Mouse (Mus musculus) embryonic facial prominence, embryonic 15.5 days (tissue): Measurements from ENCODE around the gene Olfr1265. TPM values are rescaled to one million over a fixed set of nuclear protein-coding genes. Genes with fewer than 3 reads are reported as not detected.

Experiments
- ATAC-seq: fragments of 200-750 bp; cut with Nextera tagmentation; 2 replicates; pipeline ENCODE4 v1.8.0; 2017; ENCODE audit warnings: low read depth, moderate TSS enrichment; ENCODE audit not compliant: insufficient number of reproducible peaks, low FRiP score, low TSS enrichment
- H3K27ac ChIP-seq: fragments of 300-500 bp; sonication (generic); replicated peaks from 2 replicates; pipeline ENCODE4 v1.5.1; 2015; ENCODE audit warnings: mild to moderate bottlenecking, inconsistent platforms
- H3K27me3 ChIP-seq: fragments of 300-500 bp; sonication (generic); 2 replicates; pipeline ENCODE4 v1.6.1; 2015; ENCODE audit warnings: inconsistent platforms
- H3K36me3 ChIP-seq: fragments of 300-500 bp; sonication (generic); 2 replicates; pipeline ENCODE4 v1.6.1; 2015; ENCODE audit warnings: mild to moderate bottlenecking, inconsistent platforms
- H3K4me1 ChIP-seq: fragments of 300-500 bp; sonication (generic); 2 replicates; pipeline ENCODE4 v1.6.1; 2015; ENCODE audit warnings: inconsistent platforms
- H3K4me2 ChIP-seq: fragments of 300-500 bp; sonication (generic); replicated peaks from 2 replicates; pipeline ENCODE4 v1.6.1; 2015; ENCODE audit warnings: mild to moderate bottlenecking, inconsistent platforms
- H3K4me3 ChIP-seq: fragments of 300-500 bp; sonication (generic); replicated peaks from 2 replicates; pipeline ENCODE4 v1.5.1; 2015; ENCODE audit warnings: mild to moderate bottlenecking, inconsistent platforms
- H3K9ac ChIP-seq: fragments of 300-500 bp; sonication (generic); 2 replicates; pipeline ENCODE4 v1.6.1; 2015; ENCODE audit warnings: inconsistent platforms
- H3K9me3 ChIP-seq: fragments of 300-500 bp; sonication (generic); replicated peaks from 2 replicates; pipeline ENCODE4 v1.6.1; 2016; ENCODE audit warnings: inconsistent platforms
- WGBS: fragments of 180-500 bp; shearing (Covaris S2); methylation state at CpG from one replicate; pipeline ENCODE4 v1.1.7; 2015; 5-methylcytosine and 5-hydroxymethylcytosine counted together
- polyA plus RNA-seq: library from polyadenylated mRNA; unstranded; fragments of >200 nt; fragmentation: Nextera tagmentation; extraction: Ambion mirVana; gene quantifications from 2 replicates; pipeline ENCODE4 v1.2.1, GENCODE M21; 2015

Olfr1265 gene
- not detected in 2 replicates for polyA plus RNA-seq

DNA sequence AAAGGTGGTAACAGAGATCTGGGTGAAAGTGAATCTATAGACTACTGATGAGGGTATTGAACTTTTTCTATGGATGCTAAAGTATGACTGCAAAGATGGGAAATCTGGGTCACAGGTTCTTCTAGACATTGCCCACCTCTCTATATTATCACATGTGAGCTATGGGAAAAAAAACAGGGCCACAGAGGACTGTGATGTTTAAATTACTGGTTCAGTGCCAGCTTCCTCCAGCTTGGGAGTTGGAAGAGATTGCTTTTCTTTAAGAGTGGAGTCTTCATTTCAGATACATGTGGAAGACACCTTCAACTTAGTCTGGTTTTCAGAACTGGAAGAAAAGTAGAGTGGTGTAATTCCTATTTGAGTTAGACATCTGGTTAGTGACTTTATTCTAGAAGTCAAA lies at the start of gene Olfr1265:
Gene Olfr1265 (plus strand): TSS at position 301 of the 400 bp plus-strand sequence.
- H3K27me3 ChIP-seq, result no peaks in the 10 kb centered on the region
- no peaks in the 10 kb centered on the region for H3K4me1 ChIP-seq
- no peak within 1 kb of the TSS for H3K4me2 ChIP-seq
- no peak within 1 kb of the TSS for H3K9ac ChIP-seq
- no peak for ATAC-seq
- H3K27ac ChIP-seq, result no peak within 1 kb of the TSS
- H3K4me3 ChIP-seq, result no peak within 1 kb of the TSS
- H3K9me3 ChIP-seq, result no peaks in the 10 kb centered on the region
- H3K36me3 ChIP-seq, result no peaks in the 10 kb centered on the region

DNA sequence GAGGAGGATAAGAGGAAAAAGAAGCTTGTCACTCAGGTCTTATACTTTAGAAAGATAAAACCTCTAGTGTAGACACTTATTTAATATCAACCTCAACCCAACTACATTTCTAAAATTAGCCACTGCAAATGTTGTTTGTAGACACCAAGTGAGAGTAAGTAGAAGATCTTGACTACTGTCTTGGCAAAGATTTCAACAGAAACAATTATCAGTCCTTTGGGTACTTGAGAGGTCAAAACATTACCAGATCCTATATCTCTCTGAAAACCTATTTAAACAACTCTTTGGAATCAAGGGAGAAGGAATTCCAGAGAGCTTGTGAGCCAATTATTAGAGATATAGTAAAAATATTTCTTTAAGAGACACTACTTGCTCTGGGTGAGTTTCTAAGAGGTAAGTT lies 44.2 kb upstream of the Olfr1265 start, which contains the start of gene Olfr1261:
Gene Olfr1261 (plus strand): TSS at position 301 of the 400 bp plus-strand sequence.
- no peaks in the 10 kb centered on the region for H3K36me3 ChIP-seq
- H3K27me3 ChIP-seq, result no peaks in the 10 kb centered on the region
- no peak within 1 kb of the TSS for H3K9ac ChIP-seq
- H3K9me3 ChIP-seq, result no peaks in the 10 kb centered on the region
- H3K4me2 ChIP-seq, result no peak within 1 kb of the TSS
- H3K4me1 ChIP-seq, result no peaks in the 10 kb centered on the region
- H3K27ac ChIP-seq, result no peak within 1 kb of the TSS
- ATAC-seq, result no peak
- H3K4me3 ChIP-seq, result no peak within 1 kb of the TSS

DNA sequence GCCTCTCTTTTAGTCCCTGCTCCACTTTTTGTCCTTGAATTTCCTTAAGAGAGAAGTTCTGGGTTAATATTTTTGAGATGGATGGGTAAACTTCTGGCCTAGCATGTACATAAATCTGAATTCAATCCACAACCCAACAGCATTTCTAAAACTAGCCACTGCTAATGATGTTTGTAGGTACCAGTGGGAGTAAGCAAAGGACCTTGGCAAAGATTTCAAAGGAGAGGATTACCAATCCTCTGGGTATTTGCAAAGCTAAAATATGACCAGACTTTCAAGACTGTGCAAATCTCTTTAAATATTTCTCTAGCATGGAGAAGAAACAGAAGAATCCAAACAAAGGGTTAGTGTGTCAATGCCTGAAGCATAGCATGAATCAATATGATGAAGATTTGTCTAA lies 35.3 kb upstream of the Olfr1265 start, which contains the start of gene Olfr1262:
Gene Olfr1262 (plus strand): TSS at position 301 of the 400 bp plus-strand sequence.
- Histone ChIP-seq H3K4me2 (no peak within 1 kb of the TSS), H3K4me3 (no peak within 1 kb of the TSS), H3K4me1 (no peaks in the 10 kb centered on the region), H3K36me3 (no peaks in the 10 kb centered on the region), H3K9ac (no peak within 1 kb of the TSS), H3K27me3 (no peaks in the 10 kb centered on the region), H3K27ac (no peak within 1 kb of the TSS), H3K9me3 (no peaks in the 10 kb centered on the region)
- no peak for ATAC-seq

DNA sequence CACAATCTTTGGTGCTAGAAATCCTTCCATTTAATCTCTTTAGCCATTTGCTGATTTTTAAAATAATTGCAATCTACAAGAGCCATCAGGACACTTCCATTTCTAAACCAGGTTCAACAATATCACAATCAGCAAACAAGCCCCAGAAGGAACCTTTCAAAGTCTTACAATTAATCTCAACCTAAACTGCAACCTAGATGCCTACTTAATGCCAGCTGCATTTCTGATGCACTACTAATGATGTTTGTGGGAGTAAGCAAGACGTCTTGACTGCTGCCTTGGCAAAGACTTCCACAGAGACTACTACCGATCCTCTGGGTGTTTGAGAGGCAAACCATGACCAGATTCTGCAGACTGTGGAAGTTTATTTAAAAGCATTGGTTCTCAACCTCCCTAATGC lies 23.3 kb upstream of the Olfr1265 start, which contains the start of gene Olfr1263:
Gene Olfr1263 (plus strand): TSS at position 301 of the 400 bp plus-strand sequence.
- no peak for ATAC-seq
- no peak within 1 kb of the TSS for H3K4me2 ChIP-seq
- H3K9ac ChIP-seq, result no peak within 1 kb of the TSS
- WGBS, result 74% methylated on average over 2 of the region's 2 CpGs
- no peaks in the 10 kb centered on the region for H3K36me3 ChIP-seq
- no peaks in the 10 kb centered on the region for H3K27me3 ChIP-seq
- no peaks in the 10 kb centered on the region for H3K4me1 ChIP-seq
- no peak within 1 kb of the TSS for H3K27ac ChIP-seq
- H3K9me3 ChIP-seq, result no peaks in the 10 kb centered on the region
- H3K4me3 ChIP-seq, result no peak within 1 kb of the TSS

DNA sequence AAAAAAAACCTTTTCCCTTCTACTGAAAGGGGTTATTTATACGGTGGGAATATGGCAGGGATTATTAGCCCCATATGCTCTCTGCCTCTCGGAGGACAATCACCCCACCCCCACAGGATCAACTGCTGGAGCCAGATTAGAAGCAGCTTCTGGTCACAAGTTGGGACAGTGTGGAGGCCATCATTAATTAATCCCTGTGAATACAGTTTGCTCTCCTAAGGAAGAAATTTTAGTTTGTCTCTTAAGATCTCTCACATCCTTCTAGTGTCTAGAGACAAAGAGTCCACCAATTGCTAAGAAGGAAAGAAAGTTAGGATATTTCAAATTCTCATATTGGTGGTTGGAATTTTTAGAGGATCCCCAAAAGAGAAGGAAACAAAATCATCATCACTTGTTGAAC lies 9.7 kb upstream of the Olfr1265 start, which contains the start of gene Olfr1264:
Gene Olfr1264 (minus strand): TSS at position 101 of the 400 bp plus-strand sequence.
- Histone ChIP-seq H3K9me3 (no peaks in the 10 kb centered on the region), H3K4me3 (no peak within 1 kb of the TSS), H3K9ac (no peak within 1 kb of the TSS), H3K36me3 (no peaks in the 10 kb centered on the region), H3K27me3 (no peaks in the 10 kb centered on the region), H3K27ac (no peak within 1 kb of the TSS), H3K4me2 (no peak within 1 kb of the TSS), H3K4me1 (no peaks in the 10 kb centered on the region)
- 23% methylated on average over 2 of the region's 2 CpGs for WGBS
- ATAC-seq, result no peak

- Histone ChIP-seq H3K4me2 (no peak within 1 kb of the TSS), H3K9ac (no peak within 1 kb of the TSS), H3K4me3 (no peak within 1 kb of the TSS), H3K4me1 (no peaks in the 10 kb centered on the region), H3K27ac (no peak within 1 kb of the TSS), H3K9me3 (no peaks in the 10 kb centered on the region), H3K27me3 (no peaks in the 10 kb centered on the region), H3K36me3 (no peaks in the 10 kb centered on the region)
- no peak for ATAC-seq
Observed at GRCm38 (mm10) chr2:90063494-90063893, 28.4 kb downstream of the Olfr1265 start, which contains the start of gene Olfr140. TSS of gene Olfr140 (minus strand) at chr2:90063594.

DNA sequence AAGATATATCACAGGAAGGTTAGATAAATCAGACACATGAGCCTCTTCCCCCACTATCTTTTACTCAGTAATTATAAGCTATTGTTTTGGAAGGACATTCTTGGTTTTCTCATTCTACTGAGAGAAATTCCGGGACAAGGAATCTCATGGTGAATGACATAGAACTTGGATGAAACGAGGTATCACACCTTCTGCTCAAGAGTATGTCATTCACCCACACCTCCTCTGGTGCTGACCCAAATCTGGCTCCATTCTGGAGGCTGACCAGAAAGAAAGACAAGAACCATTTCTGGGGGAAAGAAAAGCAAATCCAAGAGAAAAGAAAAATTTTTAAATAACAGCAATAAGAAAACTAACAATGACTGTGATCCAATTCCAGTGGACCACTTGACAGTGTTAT lies 34.9 kb downstream of the Olfr1265 start:
- no peak overlapping the region for H3K4me2 ChIP-seq
- no peak overlapping the region for H3K4me3 ChIP-seq
- no peak for ATAC-seq
- 77% methylated on average over 2 of the region's 2 CpGs for WGBS
- no peak overlapping the region for H3K27ac ChIP-seq
- no peaks in the 10 kb centered on the region for H3K9me3 ChIP-seq
- H3K36me3 ChIP-seq, result no peaks in the 10 kb centered on the region
- no peak overlapping the region for H3K9ac ChIP-seq
- no peaks in the 10 kb centered on the region for H3K4me1 ChIP-seq
- no peaks in the 10 kb centered on the region for H3K27me3 ChIP-seq

Other genes with a start within 250 kb of the Olfr1265 start
- gene Olfr1254, start 241.7 kb upstream of the Olfr1265 start, polyA plus RNA-seq, result not detected in 2 replicates
- gene Olfr1255, start 223.3 kb upstream of the Olfr1265 start, polyA plus RNA-seq, result not detected in 2 replicates
- not detected in 2 replicates for gene Olfr1256, start 193.8 kb upstream of the Olfr1265 start, polyA plus RNA-seq
- gene Olfr48, start 187.1 kb upstream of the Olfr1265 start, polyA plus RNA-seq, result 0.12 TPM in 1 of 2 replicates, not detected in the other
- not detected in 2 replicates for gene Olfr1257, start 156.9 kb upstream of the Olfr1265 start, polyA plus RNA-seq
- 0.11 TPM in 1 of 2 replicates, not detected in the other for gene Olfr1258, start 108.0 kb upstream of the Olfr1265 start, polyA plus RNA-seq
- 0.04 TPM in 1 of 2 replicates, not detected in the other for gene Olfr1259, start 86.7 kb upstream of the Olfr1265 start, polyA plus RNA-seq
- not detected in 2 replicates for gene Olfr1260, start 61.0 kb upstream of the Olfr1265 start, polyA plus RNA-seq
- not detected in 2 replicates for gene Olfr1261, start 44.1 kb upstream of the Olfr1265 start, polyA plus RNA-seq
- not detected in 2 replicates for gene Olfr1262, start 35.2 kb upstream of the Olfr1265 start, polyA plus RNA-seq
- gene Olfr1263, start 23.2 kb upstream of the Olfr1265 start, polyA plus RNA-seq, result not detected in 2 replicates
- 0.08 and 0.23 TPM in 2 replicates for gene Olfr1264, start 9.8 kb upstream of the Olfr1265 start, polyA plus RNA-seq
- gene Olfr140, start 28.3 kb downstream of the Olfr1265 start, polyA plus RNA-seq, result 0.12 TPM in 1 of 2 replicates, not detected in the other
- not detected in 2 replicates for gene Olfr1269, start 86.1 kb downstream of the Olfr1265 start, polyA plus RNA-seq
- gene Olfr32, start 107.0 kb downstream of the Olfr1265 start, polyA plus RNA-seq, result 0.17 and 0.67 TPM in 2 replicates
- 0.04 TPM in 1 of 2 replicates, not detected in the other for gene Olfr1270, start 117.8 kb downstream of the Olfr1265 start, polyA plus RNA-seq
- not detected in 2 replicates for gene Olfr1506, start 189.2 kb downstream of the Olfr1265 start, polyA plus RNA-seq
- gene Olfr142, start 222.3 kb downstream of the Olfr1265 start, polyA plus RNA-seq, result 0.05 TPM in 1 of 2 replicates, not detected in the other
- 0.07 and 0.13 TPM in 2 replicates for gene Olfr1271, start 235.7 kb downstream of the Olfr1265 start, polyA plus RNA-seq